Mouse (Mus musculus) cerebral cortex, adult 2 months (tissue): Measurements from ENCODE around the gene Retsat.

Source experiments
- WGBS: fragments of 180-500 bp; shearing (Covaris S2); methylation state at CpG from one replicate; pipeline ENCODE4 v1.1.7; 2018; 5-methylcytosine and 5-hydroxymethylcytosine counted together

Retsat gene

DNA sequence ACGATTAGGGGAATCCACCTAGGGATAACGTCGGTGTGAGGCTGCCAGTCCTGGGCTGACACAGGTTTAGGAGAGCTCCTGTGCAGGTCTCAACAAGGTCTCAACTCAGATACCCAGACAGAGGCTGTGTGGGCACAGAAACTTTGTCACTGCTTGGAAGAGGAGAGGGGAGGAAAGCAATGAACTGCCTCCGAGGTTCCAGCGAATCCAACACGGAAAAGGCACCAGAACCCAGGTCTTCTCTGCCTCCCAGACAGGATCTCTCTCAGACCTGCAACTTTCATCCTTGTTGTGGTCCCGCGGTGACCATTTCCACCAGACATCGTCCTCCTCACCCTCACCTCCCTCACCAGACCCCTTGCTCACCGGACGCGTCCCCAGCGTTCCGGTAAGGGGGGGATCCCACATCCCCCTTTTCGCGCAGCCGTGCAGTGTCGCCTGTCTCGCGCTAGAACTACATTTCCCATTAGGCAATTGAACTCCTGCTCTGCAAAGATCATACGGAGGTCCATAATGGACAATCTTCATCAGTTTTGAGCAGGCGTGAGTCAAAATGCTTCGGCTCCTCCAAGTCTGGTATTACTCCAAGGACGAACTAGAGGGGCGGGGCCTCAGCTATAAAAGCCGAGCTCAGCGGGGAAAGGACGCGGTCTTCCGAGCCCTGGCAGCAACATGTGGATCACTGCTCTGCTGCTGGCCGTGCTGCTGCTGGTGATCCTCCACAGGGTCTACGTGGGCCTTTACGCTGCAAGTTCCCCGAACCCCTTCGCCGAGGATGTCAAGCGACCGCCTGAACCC is at the start of gene Retsat, which contains the start of gene Elmod3:
Retsat (plus strand) TSS at position 520 of the 798 bp plus-strand sequence.
Elmod3 (minus strand) TSS at position 458 of the 798 bp plus-strand sequence.
- under 1% methylated on average over 38 of the region's 38 CpGs for WGBS

GRCm38 (mm10) chr6:72549041-72549580 is 49.2 kb upstream of the Retsat start:
- 72% methylated on average over 9 of the region's 9 CpGs for WGBS

DNA sequence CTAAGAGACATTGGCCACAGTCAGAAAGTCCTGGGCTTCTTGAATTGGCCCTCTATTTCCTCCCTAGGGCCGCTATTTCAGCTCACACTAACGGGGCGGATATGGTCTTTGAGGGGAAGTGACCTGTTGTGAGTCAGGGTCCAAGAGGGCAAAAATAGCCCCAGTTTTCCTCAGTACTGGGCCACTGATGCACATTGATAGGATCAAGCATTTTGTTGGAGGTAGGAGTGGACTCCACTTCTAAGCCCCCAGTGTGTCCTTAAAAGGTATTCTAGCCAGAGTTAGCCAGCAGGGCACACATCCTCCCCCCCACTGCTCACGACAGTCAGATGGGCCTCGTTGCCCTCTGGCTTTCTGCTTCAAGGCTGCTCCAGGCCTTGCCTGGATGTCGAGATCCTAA is 48.2 kb upstream of the Retsat start:
- 75% methylated on average over 6 of the region's 6 CpGs for WGBS

GRCm38 (mm10) chr6:72550503-72551100 is 47.7 kb upstream of the Retsat start:
- 91% methylated on average over 10 of the region's 10 CpGs for WGBS

DNA sequence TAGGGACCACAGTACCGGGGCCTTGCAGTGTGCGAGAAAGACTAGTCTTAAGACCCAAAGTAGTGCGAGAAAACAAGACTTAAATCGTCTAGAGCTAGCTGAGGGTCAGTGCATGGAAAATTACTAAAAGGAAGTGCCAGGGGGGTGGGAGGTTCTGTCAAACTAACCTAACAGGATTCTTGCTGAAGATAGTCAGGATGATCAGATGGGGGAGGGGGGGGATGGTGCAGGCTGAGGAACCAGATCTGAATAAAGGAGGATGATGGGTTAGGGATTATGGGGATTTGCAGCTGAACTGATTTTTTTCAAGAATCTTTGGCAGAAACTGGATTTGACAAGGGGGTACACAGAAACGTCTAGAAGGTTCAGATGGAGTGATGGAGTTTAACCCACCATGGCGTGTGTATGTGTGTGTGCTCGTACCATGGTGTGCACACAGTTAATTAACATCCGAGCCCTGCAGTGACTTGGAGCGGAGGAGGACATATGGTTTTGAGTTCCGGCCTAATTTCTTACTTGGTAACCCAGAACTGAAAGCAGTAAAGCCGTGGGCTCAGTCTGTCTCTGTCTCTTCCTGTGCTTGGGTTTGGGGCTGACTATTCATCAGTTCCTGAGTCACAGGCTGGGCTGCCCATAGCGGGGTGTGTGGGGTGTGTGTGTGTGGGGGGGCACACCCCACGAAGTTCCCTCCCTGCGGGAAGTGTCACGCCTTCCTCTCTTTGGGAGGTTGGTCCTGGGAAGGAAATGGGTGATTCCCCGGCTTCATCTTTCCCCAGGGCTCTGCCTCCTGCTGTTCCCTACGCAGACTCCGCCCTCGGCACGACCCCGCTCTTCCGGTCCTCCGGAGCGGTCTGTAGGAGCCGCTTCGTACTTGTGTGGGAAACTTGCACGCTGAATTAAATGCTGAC is 45.9 kb upstream of the Retsat start:
- WGBS, result 15% methylated on average over 27 of the region's 27 CpGs

DNA sequence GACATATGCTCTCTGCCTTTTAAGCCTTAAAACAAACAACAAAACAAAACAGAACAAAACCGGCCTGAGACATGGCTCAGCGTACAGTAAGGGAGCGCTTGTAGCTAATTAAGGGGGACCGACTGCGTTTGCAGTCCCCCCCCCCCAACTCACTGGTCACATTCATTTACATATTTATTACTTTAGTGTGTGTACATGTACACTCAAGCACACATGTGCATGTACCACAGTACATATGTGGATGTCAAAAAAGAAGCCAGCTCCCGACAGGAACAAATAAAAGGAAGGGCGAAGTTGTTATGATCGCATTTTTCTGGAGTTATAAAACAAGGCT is 45.2 kb upstream of the Retsat start:
- whole genome bisulfite sequencing, result 12% methylated on average over 8 of the region's 8 CpGs

- 79% methylated on average over 8 of the region's 8 CpGs for WGBS
These were observed 37.5 kb upstream of the Retsat start for GRCm38 (mm10) chr6:72560801-72561200.

DNA sequence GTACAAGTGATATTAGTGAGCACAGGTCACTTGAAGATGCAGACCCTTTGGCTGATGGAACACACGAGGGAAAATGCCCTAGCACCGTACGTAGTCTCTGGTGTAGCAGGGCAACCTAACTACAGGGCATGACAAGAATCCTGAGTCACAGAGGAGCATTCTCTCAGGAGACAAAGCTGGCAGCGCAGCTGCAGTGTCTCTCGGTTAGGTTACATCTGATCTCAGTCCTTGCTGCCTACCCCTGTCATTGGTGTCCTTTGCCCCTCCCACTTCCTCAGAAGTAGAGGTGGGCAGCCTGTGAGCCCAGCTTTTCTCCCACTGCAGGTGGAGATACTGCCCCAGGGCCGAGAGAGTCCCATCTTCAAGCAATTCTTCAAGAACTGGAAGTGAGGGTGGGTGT is 35.8 kb upstream of the Retsat start:
- WGBS, result 67% methylated on average over 6 of the region's 6 CpGs

DNA sequence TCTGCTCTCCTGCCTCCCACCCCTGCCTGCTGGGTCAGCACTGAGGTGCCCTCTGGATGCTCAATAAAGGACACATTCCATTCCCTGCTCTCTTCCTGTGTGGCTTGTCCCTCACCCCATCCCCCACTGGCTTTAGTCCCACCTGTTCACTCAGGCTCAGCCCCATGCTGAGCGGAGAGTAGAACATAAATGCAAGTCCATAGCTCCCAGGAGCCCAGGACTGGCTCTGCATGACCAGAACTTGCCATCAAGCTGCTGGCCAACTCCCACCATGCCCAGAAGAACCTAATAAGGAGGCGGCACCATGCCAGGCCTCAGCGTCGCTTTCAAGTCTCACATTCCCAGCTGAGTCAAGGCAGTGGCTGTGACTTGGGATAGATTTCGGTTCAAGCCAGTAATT is 35.4 kb upstream of the Retsat start:
- 78% methylated on average over 5 of the region's 5 CpGs for WGBS

- 75% methylated on average over 7 of the region's 7 CpGs for WGBS
These were observed 32.8 kb upstream of the Retsat start for GRCm38 (mm10) chr6:72565506-72565905.

DNA sequence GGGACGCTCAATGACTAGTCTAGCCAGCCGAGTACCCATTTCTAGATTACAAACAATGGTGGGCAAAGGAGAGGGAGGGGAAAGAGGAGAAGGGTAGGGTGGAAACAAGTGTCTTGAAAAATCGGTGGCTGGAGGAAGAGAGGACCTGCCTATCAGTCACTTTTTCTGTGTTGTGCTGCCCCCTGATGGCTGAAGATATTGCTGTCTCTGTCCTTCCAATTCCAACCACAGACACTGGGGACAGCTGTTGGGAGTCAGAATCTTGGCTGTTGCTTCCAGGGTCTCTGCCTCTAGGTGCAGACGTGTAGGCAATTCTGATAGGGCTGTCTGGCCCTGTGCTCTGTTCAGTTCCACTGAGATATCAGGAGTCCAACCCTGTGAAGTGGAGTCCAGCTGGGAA is 32.2 kb upstream of the Retsat start:
- WGBS, result 0% methylated on average over 4 of the region's 4 CpGs

DNA sequence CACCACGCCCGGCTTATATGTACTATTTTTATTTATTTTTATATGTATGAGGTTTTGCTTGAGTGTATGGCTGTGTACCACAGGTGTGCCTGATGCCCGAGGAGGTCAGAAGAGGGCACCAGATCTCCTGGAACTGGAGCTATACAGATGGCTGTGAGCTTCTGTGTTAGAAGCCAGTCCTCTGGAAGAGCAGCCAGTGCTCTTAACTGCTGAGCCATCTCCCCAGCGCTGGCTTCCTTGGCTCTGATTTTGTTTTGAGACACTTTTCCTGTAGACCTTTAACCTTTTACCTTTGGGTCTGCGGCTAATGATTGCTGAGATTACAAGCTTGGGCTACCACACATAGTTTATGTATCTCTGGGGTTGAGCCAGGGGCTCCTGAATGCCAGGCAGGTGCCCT is 30.8 kb upstream of the Retsat start:
- WGBS, result 85% methylated on average over 5 of the region's 5 CpGs

DNA sequence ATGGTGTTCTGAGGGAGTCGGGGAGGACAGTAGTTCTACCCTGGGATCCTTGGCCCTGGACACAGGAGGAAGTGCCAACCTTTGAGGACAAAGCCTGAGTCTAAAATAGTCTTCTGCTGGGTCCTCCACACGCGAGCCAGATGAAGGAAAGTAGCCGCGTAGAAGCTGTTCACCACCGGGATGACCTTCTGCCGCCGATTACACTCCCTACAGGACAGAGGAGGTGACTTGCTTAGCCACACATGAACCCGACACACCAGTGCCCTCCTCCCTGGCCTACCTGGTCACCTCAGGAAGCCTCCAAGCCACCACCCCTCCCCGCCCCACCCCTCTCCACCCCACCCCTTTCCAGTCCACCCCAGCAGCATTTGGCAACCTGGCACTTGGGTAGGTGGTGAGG is 29.5 kb upstream of the Retsat start:
- 82% methylated on average over 10 of the region's 10 CpGs for WGBS

GRCm38 (mm10) chr6:72570644-72571397 is 27.5 kb upstream of the Retsat start:
- WGBS, result 81% methylated on average over 10 of the region's 10 CpGs

GRCm38 (mm10) chr6:72571826-72572225 is 26.4 kb upstream of the Retsat start:
- 54% methylated on average over 3 of the region's 3 CpGs for WGBS

- 97% methylated on average over 3 of the region's 3 CpGs for WGBS
These were observed 22.2 kb upstream of the Retsat start for GRCm38 (mm10) chr6:72576041-72576440.

- 79% methylated on average over 11 of the region's 11 CpGs for WGBS
These were observed 16.5 kb upstream of the Retsat start for GRCm38 (mm10) chr6:72581625-72582382.

DNA sequence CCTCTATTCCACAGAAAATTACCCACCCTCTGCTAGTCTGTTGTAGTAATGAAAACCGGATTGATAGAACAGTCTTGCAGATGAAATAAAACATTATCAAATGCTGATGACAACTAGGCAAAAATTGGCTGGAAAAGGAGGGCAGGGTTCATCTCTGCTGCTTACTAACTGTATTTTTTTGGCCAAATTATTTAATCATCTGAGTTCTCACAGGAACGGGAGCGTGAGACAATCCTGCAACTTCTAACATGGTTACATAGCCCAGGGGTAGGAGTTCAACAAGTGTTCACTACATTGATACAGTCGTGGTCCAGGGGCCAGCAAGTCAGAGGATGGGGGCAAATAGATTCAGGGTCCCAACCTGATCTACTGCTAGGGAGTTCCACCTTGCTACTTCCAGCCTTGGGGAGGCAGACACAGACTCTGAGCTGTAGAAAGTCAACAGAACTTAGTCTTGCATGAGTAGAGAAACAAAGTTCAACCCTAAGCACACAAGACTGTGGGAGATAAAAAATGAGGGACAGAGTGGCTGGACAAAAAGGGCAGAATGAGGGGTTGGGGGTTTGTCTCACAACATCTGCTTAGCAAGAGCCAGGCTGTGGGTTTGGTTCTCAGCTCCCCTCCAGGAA is 14.9 kb upstream of the Retsat start:
- WGBS, result 90% methylated on average over 4 of the region's 4 CpGs

DNA sequence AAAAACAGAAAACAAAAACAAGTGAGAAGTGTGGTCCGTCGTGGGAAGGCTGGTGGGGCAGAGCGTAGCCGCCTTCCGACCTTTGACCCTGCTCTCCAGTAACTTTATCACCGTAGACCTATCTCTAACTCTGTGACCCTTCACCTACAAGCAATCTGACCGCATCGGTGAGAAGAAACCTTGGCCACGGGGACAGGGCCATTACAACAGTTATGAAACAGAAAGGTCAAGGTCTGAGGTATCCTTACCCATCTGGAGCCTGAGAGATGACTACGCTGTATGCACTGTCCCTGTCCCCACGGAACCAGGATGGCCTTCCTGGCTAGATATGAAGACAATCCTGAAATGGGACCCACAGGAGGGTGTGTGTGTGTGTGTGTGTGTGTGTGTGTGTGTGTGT is 14.1 kb upstream of the Retsat start:
- 92% methylated on average over 11 of the region's 11 CpGs for WGBS

DNA sequence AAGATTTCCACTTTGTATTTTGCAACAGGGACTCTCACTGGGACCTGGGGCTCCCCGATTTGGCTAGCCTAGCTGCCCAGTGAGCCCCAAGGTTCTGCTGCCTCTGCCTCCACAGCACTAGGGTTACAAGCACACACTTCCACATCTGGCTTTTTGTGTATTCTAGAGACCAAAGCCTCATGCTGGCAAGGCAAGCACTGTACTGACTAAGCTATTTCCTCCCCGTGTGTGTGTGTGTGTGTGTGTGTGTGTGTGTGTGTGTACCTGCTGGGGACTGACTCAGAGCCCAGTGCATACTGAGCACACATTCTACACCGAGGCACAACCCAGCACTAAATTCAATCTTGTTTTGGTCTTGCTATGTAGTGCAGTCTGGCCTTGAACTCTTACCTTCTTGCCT is 11.6 kb upstream of the Retsat start:
- WGBS, result 75% methylated on average over 3 of the region's 3 CpGs
